Mouse (Mus musculus): ENCODE data around the gene Gtpbp10. TPM values are rescaled to one million over a fixed set of nuclear protein-coding genes. Genes with fewer than 3 reads are reported as not detected.

Gtpbp10 gene
- polyA plus RNA-seq, 1 experiment from 2014 or later, result 39.5 TPM

- Histone ChIP-seq H3K36me3 (replicated peaks) (no peaks in the 10 kb centered on the region), H3K4me1 (no peaks in the 10 kb centered on the region), H3K27me3 (replicated peaks; ENCODE audit: low read depth, poor library complexity, severe bottlenecking) (peaks cover 7% of the 10 kb centered on the region; the same call in 1 of the 2 replicates), H3K9me3 (no peaks in the 10 kb centered on the region), H3K27ac (replicated peaks) (no peak overlapping the region), H3K4me3 (no peak overlapping the region)
- 92% methylated on average over 4 of the region's 4 CpGs for WGBS
- DNase-seq (ENCODE audit: low spot score), result no peak
Measured at GRCm38 (mm10) chr5:5492163-5492562, 67.2 kb downstream of the Gtpbp10 start.

Other genes starting within 250 kb of the Gtpbp10 start
- gene Cdk14, start 139.2 kb downstream of the Gtpbp10 start, polyA plus RNA-seq (2016; fragmentation: Nextera tagmentation; extraction: Ambion mirVana), result 17.2 and 18.3 TPM in 2 replicates
- not detected in 2 replicates for gene 1700015F17Rik, start 80.4 kb downstream of the Gtpbp10 start, polyA plus RNA-seq (2016; fragmentation: Nextera tagmentation; extraction: Ambion mirVana)
- gene Cldn12, start 44.6 kb downstream of the Gtpbp10 start, polyA plus RNA-seq (2016; fragmentation: Nextera tagmentation; extraction: Ambion mirVana), result 32.4 and 34.5 TPM in 2 replicates
- 1.5 and 1.8 TPM in 2 replicates for gene Gm8773, start 14.3 kb upstream of the Gtpbp10 start, polyA plus RNA-seq (2016; fragmentation: Nextera tagmentation; extraction: Ambion mirVana)
- gene Cfap69, start 104.7 kb upstream of the Gtpbp10 start, polyA plus RNA-seq (2016; fragmentation: Nextera tagmentation; extraction: Ambion mirVana), result 2.3 and 2.9 TPM in 2 replicates
- 6.4 and 8.6 TPM in 2 replicates for gene Steap2, start 135.0 kb upstream of the Gtpbp10 start, polyA plus RNA-seq (2016; fragmentation: Nextera tagmentation; extraction: Ambion mirVana)
- gene Steap1, start 189.8 kb upstream of the Gtpbp10 start, polyA plus RNA-seq (2016; fragmentation: Nextera tagmentation; extraction: Ambion mirVana), result 6.0 and 6.1 TPM in 2 replicates

All from embryonic facial prominence, embryonic 10.5 days (tissue).